In the genomic region with DNA sequence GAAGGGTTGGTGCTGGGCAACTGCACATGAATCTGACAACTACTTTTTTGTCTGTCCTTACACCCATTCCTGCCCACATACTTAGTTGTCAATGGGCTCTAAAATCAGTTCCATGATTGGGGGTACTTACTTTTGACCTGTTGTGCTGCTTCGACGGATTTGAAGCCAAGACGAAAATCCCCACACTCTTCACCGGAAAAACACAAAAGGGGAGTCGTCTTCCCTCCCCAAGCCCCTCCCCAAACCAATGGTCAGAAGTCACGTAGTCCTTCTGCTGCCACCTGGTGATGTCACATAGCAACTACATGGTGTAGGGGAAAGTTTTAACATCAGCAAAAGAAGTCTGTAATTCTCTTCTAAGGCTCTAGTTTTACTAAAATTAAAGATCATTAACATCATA, we compare ENCODE assay signal across 8 mouse cellular contexts. TPM values are rescaled to one million over a fixed set of nuclear protein-coding genes. Genes with fewer than 3 reads are reported as not detected.
A peak's percentile ranks its signal among the peaks of the same experiment; 100 is the strongest.
DNase-seq lines count a peak whose midpoint lies in the region; ATAC-seq and TF ChIP-seq lines count a peak whose summit lies in the region.

Eci2 (minus strand) TSS at position 218 of the 400 bp plus-strand sequence.

- H3K4me2 ChIP-seq in forebrain, embryonic 14.5 days (ENCODE audit: low read length), result 0 out of 2 replicates have a peak within 1 kb of the TSS, but pooled peaks have one; percentile 1

- H3K9me3 ChIP-seq in forebrain, embryonic 14.5 days (replicated peaks; ENCODE audit: control insufficient read depth, low read length), result no peaks in the 10 kb centered on the region

- no peak within 1 kb of the TSS for H3K9ac ChIP-seq in forebrain, embryonic 14.5 days (ENCODE audit: low read length)

- no peak for TF ChIP-seq POLR2A in cerebellum, adult 2 months (IDR thresholded peaks at IDR 0.05; ENCODE audit: borderline replicate concordance, insufficient read depth, low read length)

- 2% methylated on average over 6 of the region's 6 CpGs for WGBS in cerebellum, adult 2 months
- WGBS in forebrain, embryonic 14.5 days, result 6% methylated on average over 6 of the region's 6 CpGs

- H3K27ac ChIP-seq in cerebellum, adult 2 months (ENCODE audit: insufficient read depth, low read length), result no peak within 1 kb of the TSS
- H3K27ac ChIP-seq in forebrain, embryonic 14.5 days (ENCODE audit: low read depth, low read length), result no peak within 1 kb of the TSS

- no peaks in the 10 kb centered on the region for H3K4me1 ChIP-seq in cerebellum, adult 2 months (ENCODE audit: control insufficient read depth, insufficient read depth, low read length)
- no peaks in the 10 kb centered on the region for H3K4me1 ChIP-seq in forebrain, embryonic 14.5 days (ENCODE audit: control insufficient read depth, insufficient read depth, low read length)

- H3K27me3 ChIP-seq in cerebellum, adult 2 months (ENCODE audit: control insufficient read depth, insufficient read depth, low read length), result no peaks in the 10 kb centered on the region; the same call in 1 of the 2 replicates
- no peaks in the 10 kb centered on the region for H3K27me3 ChIP-seq in forebrain, embryonic 14.5 days (replicated peaks; ENCODE audit: control insufficient read depth, insufficient read depth, low read length)

- no peak within 1 kb of the TSS for H3K4me3 ChIP-seq in cerebellum, adult 2 months (replicated peaks; ENCODE audit: insufficient read depth, low read depth, low read length)
- H3K4me3 ChIP-seq in forebrain, embryonic 14.5 days (ENCODE audit: low read depth, low read length), result no peak within 1 kb of the TSS

- TF ChIP-seq CTCF in cerebellum, adult 2 months (IDR thresholded peaks at IDR 0.05; ENCODE audit: borderline replicate concordance, insufficient read depth, low read depth, low read length), result peak; percentile 49; the same call in 1 of the 2 replicates

- H3K36me3 ChIP-seq in forebrain, embryonic 14.5 days (ENCODE audit: control insufficient read depth, insufficient read depth, low read length), result no peaks in the 10 kb centered on the region

- no peak for DNase-seq in cerebellum, adult 2 months
- no peak for DNase-seq in cerebellum, postnatal 25 days
- DNase-seq in adrenal gland, postnatal 10 days, result peak; percentile 58
- peak; percentile 42 for DNase-seq in forebrain, embryonic 14.5 days (ENCODE audit: low spot score)
- peak; percentile 61 for DNase-seq in heart, postnatal 4 days
- DNase-seq in layer of hippocampus, postnatal 14 days (ENCODE audit: low spot score in 2 of 2), result peak in 1 of 2 experiments; percentile 21
- DNase-seq in lung, postnatal 25 days (ENCODE audit: low spot score), result peak; percentile 42
- DNase-seq in skeletal muscle tissue, adult 2 months (ENCODE audit: low read depth, low spot score), result peak; percentile 21

- ATAC-seq in forebrain, embryonic 14.5 days, result no peak

RNA-seq across cellular contexts. Expression of gene Eci2, which starts in this region (rescaled TPM):
- polyA plus RNA-seq in cerebellum, adult 2 months (2012; rRNA removed), result 58.6 and 60.5 TPM in 2 replicates
- total RNA-seq in adrenal gland, postnatal 10 days (2021), result 100 to 1,000 TPM; 254 to 255 TPM
- polyA plus RNA-seq in forebrain, embryonic 14.5 days (2014; fragmentation: Nextera tagmentation; extraction: Ambion mirVana), result 139 and 158 TPM in 2 replicates
- total RNA-seq in heart, postnatal 4 days (2021), result 100 to 1,000 TPM; 251 to 275 TPM
- total RNA-seq in layer of hippocampus, postnatal 14 days (2021), result 10 to 100 TPM; 52.7 to 54.4 TPM

Comparison
In these comparisons a context has a peak if more than half of its experiments do, and no peak if none do; other contexts are left out.
1. RNA of gene Eci2 (total RNA-seq): 251 to 275 TPM in heart, postnatal 4 days and 254 to 255 TPM in adrenal gland, postnatal 10 days; 52.7 to 54.4 TPM in layer of hippocampus, postnatal 14 days; every median in the first group is over 4 times any median in the second.
2. DNase-seq: peak in adrenal gland, postnatal 10 days (single experiment), forebrain, embryonic 14.5 days (single experiment), heart, postnatal 4 days (single experiment), lung, postnatal 25 days (single experiment) and skeletal muscle tissue, adult 2 months (single experiment); none in cerebellum, adult 2 months (0 of 2) and cerebellum, postnatal 25 days (0 of 2).